Mouse (Mus musculus) neural tube, embryonic 12.5 days (tissue): Measurements from ENCODE around the gene Zfp507. TPM values are rescaled to one million over a fixed set of nuclear protein-coding genes. Genes with fewer than 3 reads are reported as not detected.
A peak's percentile ranks its signal among the peaks of the same experiment; 100 is the strongest.

Source experiments
- ATAC-seq: fragments of 200-750 bp; cut with Nextera tagmentation; 2 replicates; pipeline ENCODE4 v1.8.0; 2017; ENCODE audit warnings: low read depth, mild to moderate bottlenecking, moderate TSS enrichment, moderate library complexity; ENCODE audit not compliant: low FRiP score
- H3K27ac ChIP-seq: fragments of 300-500 bp; sonication (generic); 2 replicates; pipeline ENCODE4 v1.5.1; 2016
- H3K27me3 ChIP-seq: fragments of 300-500 bp; sonication (generic); replicated peaks from 2 replicates; pipeline ENCODE4 v1.6.1; 2016; ENCODE audit warnings: mild to moderate bottlenecking
- H3K36me3 ChIP-seq: fragments of 300-500 bp; sonication (generic); 2 replicates; pipeline ENCODE4 v1.6.1; 2016; ENCODE audit warnings: mild to moderate bottlenecking
- H3K4me1 ChIP-seq: fragments of 300-500 bp; sonication (generic); 2 replicates; pipeline ENCODE4 v1.6.1; 2016
- H3K4me2 ChIP-seq: fragments of 300-500 bp; sonication (generic); replicated peaks from 2 replicates; pipeline ENCODE4 v1.6.1; 2016; ENCODE audit warnings: mild to moderate bottlenecking
- H3K4me3 ChIP-seq: fragments of 300-500 bp; sonication (generic); 2 replicates; pipeline ENCODE4 v1.5.1; 2016
- H3K9ac ChIP-seq: fragments of 300-500 bp; sonication (generic); 2 replicates; pipeline ENCODE4 v1.6.1; 2016; ENCODE audit warnings: mild to moderate bottlenecking
- H3K9me3 ChIP-seq: fragments of 300-500 bp; sonication (generic); 2 replicates; pipeline ENCODE4 v1.6.1; 2016; ENCODE audit warnings: mild to moderate bottlenecking
- WGBS: fragments of 180-500 bp; shearing (Covaris S2); methylation state at CpG from one replicate; pipeline ENCODE4 v1.1.7; 2016; 5-methylcytosine and 5-hydroxymethylcytosine counted together
- polyA plus RNA-seq: library from polyadenylated mRNA; unstranded; fragments of >200 nt; fragmentation: Nextera tagmentation; extraction: Ambion mirVana; gene quantifications from 2 replicates; pipeline ENCODE4 v1.2.1, GENCODE M21; 2016

Zfp507 gene
- polyA plus RNA-seq, 1 experiment from 2014 or later, result 21.7 TPM

GRCm38 (mm10) chr7:35772347-35772746 lies 30.5 kb downstream of the Zfp507 start:
- H3K4me1 ChIP-seq, result no peaks in the 10 kb centered on the region
- H3K9ac ChIP-seq, result no peak overlapping the region
- H3K9me3 ChIP-seq, result no peaks in the 10 kb centered on the region
- no peak overlapping the region for H3K4me2 ChIP-seq
- no peak overlapping the region for H3K27ac ChIP-seq
- H3K4me3 ChIP-seq, result no peak overlapping the region
- H3K36me3 ChIP-seq, result peaks cover 50% of the 10 kb centered on the region
- WGBS, result 93% methylated on average over 8 of the region's 8 CpGs
- H3K27me3 ChIP-seq, result no peaks in the 10 kb centered on the region
- no peak for ATAC-seq

- Histone ChIP-seq H3K9me3 (no peaks in the 10 kb centered on the region), H3K36me3 (peaks cover 42% of the 10 kb centered on the region), H3K27me3 (no peaks in the 10 kb centered on the region), H3K9ac (no peak overlapping the region), H3K4me3 (no peak overlapping the region), H3K4me2 (no peak overlapping the region), H3K4me1 (no peaks in the 10 kb centered on the region), H3K27ac (no peak overlapping the region)
- ATAC-seq, result no peak
Measured at GRCm38 (mm10) chr7:35771106-35771505, 31.7 kb downstream of the Zfp507 start.

GRCm38 (mm10) chr7:35770122-35770521 lies 32.7 kb downstream of the Zfp507 start:
- ATAC-seq, result no peak
- Histone ChIP-seq H3K4me1 (no peaks in the 10 kb centered on the region), H3K4me2 (no peak overlapping the region), H3K27me3 (no peaks in the 10 kb centered on the region), H3K4me3 (no peak overlapping the region), H3K9ac (no peak overlapping the region), H3K27ac (no peak overlapping the region), H3K9me3 (no peaks in the 10 kb centered on the region), H3K36me3 (peaks cover 33% of the 10 kb centered on the region)
- WGBS, result 85% methylated on average over 7 of the region's 7 CpGs

GRCm38 (mm10) chr7:35764461-35764860 lies 38.3 kb downstream of the Zfp507 start:
- Histone ChIP-seq H3K36me3 (no peaks in the 10 kb centered on the region), H3K9me3 (no peaks in the 10 kb centered on the region), H3K4me3 (no peak overlapping the region), H3K27ac (no peak overlapping the region), H3K9ac (no peak overlapping the region), H3K4me1 (no peaks in the 10 kb centered on the region), H3K4me2 (no peak overlapping the region), H3K27me3 (no peaks in the 10 kb centered on the region)
- no peak for ATAC-seq
- WGBS, result 94% methylated on average over 11 of the region's 11 CpGs

GRCm38 (mm10) chr7:35761801-35762200 lies 41.0 kb downstream of the Zfp507 start:
- H3K27me3 ChIP-seq, result no peaks in the 10 kb centered on the region
- H3K36me3 ChIP-seq, result no peaks in the 10 kb centered on the region
- no peak for ATAC-seq
- H3K9ac ChIP-seq, result no peak overlapping the region
- no peaks in the 10 kb centered on the region for H3K4me1 ChIP-seq
- H3K4me2 ChIP-seq, result no peak overlapping the region
- 59% methylated on average over 5 of the region's 5 CpGs for WGBS
- no peak overlapping the region for H3K4me3 ChIP-seq
- H3K9me3 ChIP-seq, result no peaks in the 10 kb centered on the region
- no peak overlapping the region for H3K27ac ChIP-seq

DNA sequence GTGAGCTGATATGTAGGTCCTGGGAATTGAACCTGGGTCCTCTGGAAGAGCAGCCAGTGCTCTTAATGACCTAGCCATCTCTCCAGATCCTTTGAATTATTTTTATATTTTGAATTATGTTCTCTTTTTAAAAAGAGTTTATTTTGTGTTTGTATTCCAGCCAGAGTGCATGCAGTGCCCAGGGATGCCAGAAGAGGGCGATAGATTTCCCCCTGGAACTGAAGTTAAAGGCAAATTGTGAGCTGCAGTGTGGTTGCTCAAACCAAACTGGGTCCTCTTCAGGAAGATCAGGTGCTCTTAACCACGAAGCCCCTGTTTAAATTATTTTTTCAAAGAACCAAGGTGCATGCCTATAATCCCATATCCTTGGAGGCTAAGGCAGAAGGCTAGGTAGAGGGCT lies 43.2 kb downstream of the Zfp507 start:
- Histone ChIP-seq H3K9me3 (no peaks in the 10 kb centered on the region), H3K27me3 (no peaks in the 10 kb centered on the region), H3K4me1 (peaks cover 5% of the 10 kb centered on the region), H3K9ac (no peak overlapping the region), H3K4me2 (no peak overlapping the region), H3K4me3 (no peak overlapping the region), H3K36me3 (no peaks in the 10 kb centered on the region), H3K27ac (no peak overlapping the region)
- 14% methylated on average over 2 of the region's 2 CpGs for WGBS
- no peak for ATAC-seq

DNA sequence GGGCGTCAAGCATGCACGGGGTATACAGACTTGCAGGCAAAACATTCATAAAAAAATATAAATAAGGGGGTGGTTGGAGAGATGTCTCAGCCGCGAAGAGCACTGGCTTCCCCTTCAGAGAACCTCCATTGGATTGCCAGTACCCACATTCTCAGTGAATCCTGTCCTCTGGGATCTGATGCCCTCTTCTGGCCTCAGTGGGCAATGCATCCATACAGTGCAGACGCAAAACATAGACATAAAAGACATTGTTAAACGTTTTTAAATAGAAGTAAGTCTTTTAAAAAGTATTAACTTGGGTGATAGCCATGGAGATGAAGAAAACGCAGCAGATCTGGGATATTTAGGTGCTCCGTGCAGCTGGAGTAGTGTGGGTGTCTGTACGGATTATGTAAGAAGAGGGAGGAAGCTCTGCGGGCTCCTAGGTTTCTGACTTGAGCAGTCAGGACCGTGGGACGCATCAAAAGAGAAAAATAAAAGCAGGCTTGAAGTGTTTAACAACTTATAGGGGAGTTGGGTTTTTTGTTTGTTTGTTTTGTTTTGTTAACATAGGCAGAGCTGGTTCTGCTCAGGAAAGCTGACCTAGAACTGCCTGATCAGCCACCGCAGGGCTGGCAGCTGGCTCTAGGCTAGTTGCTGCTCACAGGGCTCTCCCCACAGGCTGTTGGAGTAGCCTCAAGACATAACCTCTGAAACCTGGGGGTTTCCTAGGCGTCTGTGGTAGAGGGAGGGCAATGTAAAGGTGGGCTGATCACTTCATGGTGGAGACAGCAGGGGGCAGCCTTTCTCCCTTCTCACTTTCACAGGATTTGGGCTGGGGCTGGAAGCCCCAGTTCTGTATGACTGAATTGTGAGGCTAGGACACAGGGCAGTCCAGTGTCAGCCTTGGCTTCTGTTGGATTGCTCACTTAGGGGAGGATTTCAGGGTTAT lies 46.0 kb downstream of the Zfp507 start:
- H3K27ac ChIP-seq, result no peak overlapping the region
- H3K27me3 ChIP-seq, result no peaks in the 10 kb centered on the region
- no peak overlapping the region for H3K9ac ChIP-seq
- WGBS, result 42% methylated on average over 14 of the region's 14 CpGs
- no peak overlapping the region for H3K4me3 ChIP-seq
- ATAC-seq, result no peak
- H3K36me3 ChIP-seq, result no peaks in the 10 kb centered on the region
- peaks cover 15% of the 10 kb centered on the region for H3K4me1 ChIP-seq
- H3K4me2 ChIP-seq, result no peak overlapping the region
- H3K9me3 ChIP-seq, result no peaks in the 10 kb centered on the region

GRCm38 (mm10) chr7:35754886-35755168 lies 48.0 kb downstream of the Zfp507 start:
- peaks cover 15% of the 10 kb centered on the region for H3K36me3 ChIP-seq
- ATAC-seq, result no peak
- H3K9ac ChIP-seq, result peak overlapping the region; percentile 77
- H3K27ac ChIP-seq, result no peak overlapping the region
- no peaks in the 10 kb centered on the region for H3K27me3 ChIP-seq
- H3K4me3 ChIP-seq, result peak overlapping the region; percentile 85
- WGBS, result 77% methylated on average over 4 of the region's 4 CpGs
- H3K4me2 ChIP-seq, result peak overlapping the region; percentile 99
- no peaks in the 10 kb centered on the region for H3K9me3 ChIP-seq
- peaks cover 15% of the 10 kb centered on the region for H3K4me1 ChIP-seq

GRCm38 (mm10) chr7:35754033-35754885 lies 48.5 kb downstream of the Zfp507 start, which contains the start of gene Dpy19l3:
Dpy19l3 (minus strand) TSS chr7:35754454.
- Histone ChIP-seq H3K4me3 (peak within 1 kb of the TSS; percentile 85), H3K9ac (peak within 1 kb of the TSS; percentile 77), H3K27me3 (no peaks in the 10 kb centered on the region), H3K9me3 (no peaks in the 10 kb centered on the region), H3K4me1 (peaks cover 15% of the 10 kb centered on the region), H3K4me2 (peak within 1 kb of the TSS; percentile 99), H3K27ac (no peak within 1 kb of the TSS), H3K36me3 (peaks cover 21% of the 10 kb centered on the region)
- WGBS, result 1% methylated on average over 70 of the region's 70 CpGs
- peak; percentile 97 for ATAC-seq

DNA sequence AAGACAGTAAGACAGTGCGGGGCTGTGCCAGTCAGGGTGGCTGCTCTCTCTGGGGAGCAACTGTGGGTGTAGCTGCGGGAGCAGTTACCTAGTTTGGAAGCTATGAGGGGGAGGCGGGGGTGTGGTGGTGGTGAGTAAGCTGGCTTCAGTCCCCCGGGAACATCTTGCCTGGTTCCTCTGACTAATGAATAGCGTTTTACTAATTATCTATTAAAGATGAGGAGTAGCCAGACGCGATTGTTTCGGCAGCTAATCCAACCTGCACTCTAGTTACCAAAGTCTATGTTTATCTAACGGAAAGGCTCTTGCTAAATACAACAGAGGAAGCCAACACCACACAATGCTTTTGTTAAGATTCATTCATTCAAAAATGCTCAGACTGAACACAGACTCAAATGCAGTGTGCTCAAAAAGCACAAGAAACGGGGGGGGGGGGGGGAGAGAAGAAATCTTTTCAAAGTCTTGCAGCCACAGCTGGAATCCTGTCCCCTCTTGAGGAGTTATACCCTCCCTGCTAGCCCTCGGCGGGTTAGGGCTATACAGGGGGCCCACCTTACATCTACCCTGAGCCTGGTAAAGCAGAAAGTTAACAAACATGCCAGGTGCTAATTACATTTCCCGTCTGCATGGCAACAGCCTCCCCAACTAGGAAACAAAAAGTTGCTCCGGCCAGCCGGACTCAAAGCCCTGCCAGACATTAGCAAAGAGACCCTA lies 49.3 kb downstream of the Zfp507 start:
- Histone ChIP-seq H3K27me3 (no peaks in the 10 kb centered on the region), H3K36me3 (peaks cover 29% of the 10 kb centered on the region), H3K27ac (no peak overlapping the region), H3K4me3 (peak overlapping the region; percentile 85), H3K9ac (peak overlapping the region; percentile 77), H3K4me1 (peaks cover 15% of the 10 kb centered on the region), H3K4me2 (peak overlapping the region; percentile 99), H3K9me3 (no peaks in the 10 kb centered on the region)
- WGBS, result 8% methylated on average over 15 of the region's 15 CpGs
- peak; percentile 46; the same call in 1 of the 2 replicates for ATAC-seq

GRCm38 (mm10) chr7:35750873-35751272 lies 51.9 kb downstream of the Zfp507 start:
- peaks cover 53% of the 10 kb centered on the region for H3K36me3 ChIP-seq
- H3K27ac ChIP-seq, result no peak overlapping the region
- ATAC-seq, result no peak
- no peak overlapping the region for H3K4me3 ChIP-seq
- no peaks in the 10 kb centered on the region for H3K27me3 ChIP-seq
- H3K9me3 ChIP-seq, result no peaks in the 10 kb centered on the region
- WGBS, result 96% methylated on average over 9 of the region's 9 CpGs
- no peak overlapping the region for H3K4me2 ChIP-seq
- no peak overlapping the region for H3K9ac ChIP-seq
- peaks cover 15% of the 10 kb centered on the region for H3K4me1 ChIP-seq

- no peak for ATAC-seq
- no peak overlapping the region for H3K4me3 ChIP-seq
- no peaks in the 10 kb centered on the region for H3K9me3 ChIP-seq
- H3K36me3 ChIP-seq, result peaks cover 73% of the 10 kb centered on the region
- H3K4me2 ChIP-seq, result no peak overlapping the region
- H3K27me3 ChIP-seq, result no peaks in the 10 kb centered on the region
- H3K4me1 ChIP-seq, result no peaks in the 10 kb centered on the region
- WGBS, result 70% methylated on average over 14 of the region's 14 CpGs
- H3K27ac ChIP-seq, result no peak overlapping the region
- no peak overlapping the region for H3K9ac ChIP-seq
Measured at GRCm38 (mm10) chr7:35747397-35747964, 55.3 kb downstream of the Zfp507 start.
